Mouse (Mus musculus) cerebellum, adult 8-10 months (tissue): ENCODE measurements around the gene P2rx7.

ENCODE experiments used
- DNase-seq: peaks from one replicate; pipeline ENCODE4 v3.0.0; 2022

The P2rx7 gene

DNA sequence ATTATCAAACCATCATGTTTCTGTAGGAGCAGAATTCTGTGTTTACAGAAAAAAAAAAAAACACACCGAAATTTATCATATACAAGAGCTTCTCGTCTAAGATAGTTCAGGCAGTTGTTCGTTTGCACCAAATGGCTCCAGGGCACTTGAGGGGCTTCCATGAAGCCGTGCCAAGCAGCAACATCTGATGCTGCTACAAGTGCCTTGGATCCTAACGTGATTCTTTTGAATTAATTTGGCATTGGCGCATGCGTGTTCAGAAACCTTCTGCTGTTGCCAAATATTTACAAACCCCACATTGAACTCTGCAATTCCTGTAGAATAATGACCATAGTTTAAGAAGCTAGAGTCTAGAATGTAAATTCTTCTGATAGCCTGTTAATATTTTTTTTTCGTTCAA lies 51.8 kb downstream of the P2rx7 start:
- no peak for DNase-seq

GRCm38 (mm10) chr5:122698041-122698700 lies 54.5 kb downstream of the P2rx7 start:
- no peak for DNase-seq

DNA sequence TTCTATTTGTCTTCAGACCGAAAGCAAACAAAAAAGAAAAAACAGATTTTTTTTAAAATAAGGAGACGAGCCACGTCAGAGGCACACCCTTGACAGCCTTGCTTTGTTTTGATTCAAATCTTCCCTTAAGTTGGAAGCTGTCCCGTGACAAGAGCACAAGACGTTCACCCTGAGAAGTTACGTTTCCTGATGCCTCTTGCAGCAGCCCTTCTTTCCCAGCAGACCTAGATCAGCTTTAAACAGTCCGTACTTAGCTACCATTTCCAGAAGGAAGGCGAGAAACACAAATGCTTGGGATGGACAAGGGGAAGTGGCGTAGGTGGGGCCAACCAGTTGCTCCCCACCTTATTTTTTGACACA lies 55.0 kb downstream of the P2rx7 start:
- DNase-seq, result no peak

DNA sequence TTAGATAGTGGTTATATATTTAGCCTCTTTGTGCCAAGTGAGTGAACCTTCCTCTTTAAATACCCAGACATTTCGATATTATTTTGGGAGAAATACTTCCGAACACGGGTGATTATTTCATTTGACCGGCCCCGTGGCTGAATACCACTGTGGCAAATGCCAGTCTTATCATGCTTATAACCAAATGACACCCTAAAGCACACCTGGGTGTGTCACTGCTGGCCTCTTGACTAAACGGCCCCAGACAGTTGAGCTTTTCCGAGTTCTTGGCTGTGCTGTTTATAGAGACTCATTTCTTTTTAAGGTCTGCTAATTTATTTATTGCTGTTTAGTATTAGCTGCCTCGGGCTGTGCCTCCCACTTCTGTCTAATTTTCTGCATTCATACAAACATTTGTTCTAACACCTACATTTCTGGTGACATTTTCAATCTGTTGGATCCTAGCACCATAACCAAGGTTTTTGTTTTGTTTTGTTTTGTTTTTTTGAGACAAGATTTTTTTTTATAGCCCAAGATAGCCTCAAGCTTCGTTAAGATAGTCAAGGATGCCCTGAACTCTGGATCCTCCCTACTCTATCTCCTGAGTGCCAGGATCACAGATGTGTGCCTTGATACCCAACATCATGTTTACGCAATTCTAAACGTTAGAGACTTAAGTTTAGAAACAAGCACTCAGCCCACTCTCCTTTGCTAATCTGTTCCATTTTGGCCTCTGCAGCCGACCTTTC lies 56.6 kb downstream of the P2rx7 start:
- DNase-seq, result no peak

GRCm38 (mm10) chr5:122700837-122701212 lies 57.1 kb downstream of the P2rx7 start:
- DNase-seq, result no peak

GRCm38 (mm10) chr5:122702156-122702555 lies 58.4 kb downstream of the P2rx7 start:
- DNase-seq, result no peak

- DNase-seq, result no peak
These were observed 59.9 kb downstream of the P2rx7 start for GRCm38 (mm10) chr5:122703574-122703973.

DNA sequence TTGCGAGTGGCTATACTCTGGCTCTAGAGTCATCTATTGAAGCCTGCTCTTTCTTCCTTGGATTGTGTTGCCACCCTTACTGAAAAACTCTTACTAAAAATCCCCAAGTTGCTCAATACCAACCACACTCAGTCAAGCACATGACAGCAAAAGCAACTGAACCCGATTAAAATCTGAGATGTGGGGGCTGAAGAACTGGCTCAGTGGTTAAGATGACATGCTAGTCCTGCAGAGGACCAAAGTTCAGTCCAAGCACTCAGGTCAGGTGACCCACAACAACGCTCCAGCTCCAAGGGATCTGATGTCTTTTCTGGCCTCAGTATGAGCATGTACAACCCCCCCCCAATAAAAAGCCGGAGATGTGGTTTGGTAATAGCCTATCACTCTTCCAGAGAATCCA lies 60.9 kb downstream of the P2rx7 start:
- DNase-seq, result no peak

DNA sequence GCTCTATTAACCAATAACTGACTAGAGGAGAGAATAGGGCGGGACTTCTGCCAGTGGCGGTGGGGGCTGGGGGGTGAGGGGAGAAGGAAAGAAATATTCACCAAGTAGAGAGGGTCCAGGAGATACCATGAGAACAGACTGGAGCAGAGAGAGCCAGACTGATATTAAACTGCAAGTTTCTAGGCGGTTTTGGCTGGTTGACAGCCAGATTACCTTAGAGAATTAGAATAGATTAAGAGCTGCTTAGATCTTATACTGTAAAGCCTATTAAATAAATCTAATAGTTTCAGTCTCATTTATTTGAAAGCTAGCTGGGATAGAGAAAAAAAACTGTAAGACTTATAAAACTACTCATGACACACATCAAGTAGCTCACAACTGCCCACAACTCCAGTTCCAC lies 61.5 kb downstream of the P2rx7 start:
- DNase-seq, result no peak

DNA sequence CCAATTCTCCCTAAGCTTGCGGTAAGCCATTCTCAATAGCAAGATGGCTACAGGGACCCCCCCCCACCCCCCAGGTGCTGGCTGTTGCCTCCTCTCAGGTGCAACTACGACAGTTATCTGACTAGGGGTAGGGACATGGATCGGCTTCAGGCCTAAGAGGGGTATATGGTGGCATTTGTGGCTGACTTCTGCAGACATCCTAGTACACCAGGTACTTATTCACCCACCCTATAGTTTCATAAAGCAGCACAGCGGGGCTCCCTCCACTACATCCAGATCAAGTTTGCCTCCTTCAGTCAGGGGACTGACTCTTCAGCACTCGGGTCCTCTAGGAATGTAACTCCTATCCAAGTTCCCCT lies 63.2 kb downstream of the P2rx7 start:
- no peak for DNase-seq

DNA sequence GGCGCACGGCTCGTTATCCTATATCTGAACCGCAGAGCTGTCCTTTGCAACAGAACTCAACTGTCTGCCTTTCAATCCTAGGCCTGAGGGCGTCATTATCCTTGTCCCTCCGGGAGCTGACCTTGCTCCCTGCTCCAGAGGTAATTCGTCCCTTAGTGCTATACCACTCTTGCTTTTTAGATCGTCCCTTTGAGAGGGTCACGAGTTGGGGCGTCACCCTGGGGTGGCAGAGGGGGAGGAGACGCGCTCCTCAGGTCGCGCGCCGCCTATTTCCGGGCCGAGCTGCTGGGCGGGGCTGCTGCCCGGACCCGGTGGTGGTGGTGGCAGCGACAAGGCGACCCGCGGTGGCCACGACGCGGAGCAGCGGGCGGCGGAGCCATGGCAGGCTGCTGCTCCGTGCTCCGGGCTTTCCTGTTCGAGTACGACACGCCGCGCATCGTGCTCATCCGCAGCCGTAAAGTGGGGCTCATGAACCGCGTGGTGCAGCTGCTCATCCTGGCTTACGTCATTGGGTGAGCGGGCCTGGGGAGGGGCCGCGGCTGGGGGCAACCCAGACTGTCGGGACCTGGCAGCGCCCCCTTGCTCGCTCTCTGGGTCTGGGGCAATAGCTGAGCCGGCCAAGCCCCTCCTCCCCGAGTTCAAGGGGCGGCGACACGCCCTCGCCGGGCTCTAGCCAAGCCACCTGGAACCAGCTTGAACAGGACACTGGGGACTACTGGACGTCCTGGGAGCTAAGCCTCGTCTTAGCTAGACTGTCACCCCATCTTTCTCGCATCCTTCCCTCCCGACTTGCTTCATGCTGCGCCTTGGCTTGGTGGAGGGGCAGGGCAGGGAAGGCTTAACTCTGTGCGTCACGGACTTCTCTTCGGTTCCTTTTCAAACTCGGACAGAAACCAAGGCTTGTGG lies 63.8 kb downstream of the P2rx7 start, which contains the start of gene P2rx4:
P2rx4 (plus strand) TSS at position 269 of the 906 bp plus-strand sequence.
- DNase-seq, result peak; percentile 78

DNA sequence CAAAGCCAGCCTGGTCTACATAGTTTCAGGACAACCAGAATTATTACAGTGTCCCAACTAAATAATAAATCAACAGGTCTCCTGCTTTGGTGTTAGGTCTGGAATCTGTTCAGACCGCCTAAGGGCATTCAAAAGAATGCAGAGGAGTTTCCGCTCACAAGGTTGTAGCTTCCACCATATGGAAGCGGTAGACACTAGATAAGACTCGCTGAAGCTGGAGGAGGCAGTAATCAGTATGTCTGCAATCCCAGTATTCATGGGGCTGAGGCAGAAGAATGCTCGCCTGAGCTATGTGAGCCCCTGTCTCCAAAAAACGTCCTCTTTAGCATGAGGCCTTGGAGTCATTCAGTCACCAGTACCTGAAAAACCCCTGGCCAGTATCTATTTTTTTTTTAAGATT lies 65.1 kb downstream of the P2rx7 start:
- DNase-seq, result no peak

DNA sequence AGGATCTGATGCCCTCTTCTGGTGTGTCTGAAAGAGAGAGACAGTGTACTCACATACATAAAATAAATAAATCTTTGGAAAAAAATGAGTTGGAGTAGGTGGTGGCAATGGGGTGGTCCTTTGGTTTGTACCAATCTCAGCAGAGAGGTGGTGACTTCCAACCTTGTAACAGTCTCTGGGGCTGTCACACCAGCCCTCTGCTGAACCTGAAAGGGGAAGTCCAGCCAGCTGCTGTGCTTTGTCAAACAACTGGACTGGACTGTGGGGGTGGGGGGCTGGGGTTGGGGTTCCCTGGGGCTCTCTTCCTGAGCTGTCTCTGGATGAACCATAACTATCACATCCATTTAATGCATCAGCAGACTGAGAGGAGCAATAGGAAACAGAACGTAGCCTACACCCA lies 72.0 kb downstream of the P2rx7 start:
- DNase-seq, result no peak

GRCm38 (mm10) chr5:122716793-122717192 lies 73.1 kb downstream of the P2rx7 start:
- no peak for DNase-seq

GRCm38 (mm10) chr5:122718400-122718799 lies 74.7 kb downstream of the P2rx7 start:
- no peak for DNase-seq

- no peak for DNase-seq
These were observed 75.5 kb downstream of the P2rx7 start for GRCm38 (mm10) chr5:122719168-122719567.

- no peak for DNase-seq
These were observed 81.7 kb downstream of the P2rx7 start for GRCm38 (mm10) chr5:122725453-122725852.

DNA sequence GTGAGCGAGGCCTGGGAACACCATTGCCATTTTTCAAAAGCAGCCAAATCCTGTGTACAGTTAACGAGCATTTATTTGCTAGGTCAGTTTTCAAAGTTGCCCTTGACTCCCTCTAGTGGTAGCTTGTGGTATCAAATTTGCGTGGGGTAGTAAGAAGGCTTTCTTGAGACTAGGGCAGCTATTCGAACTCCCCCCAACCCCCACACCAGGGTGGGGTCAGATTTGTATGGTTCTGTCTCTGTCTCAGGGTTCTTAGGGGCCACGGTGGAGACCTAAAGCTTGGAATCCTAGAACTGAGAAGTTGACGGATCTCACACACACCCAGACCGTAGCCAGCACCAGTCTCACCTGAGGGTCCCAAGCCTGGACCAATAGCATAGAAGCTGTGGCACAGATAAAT lies 82.4 kb downstream of the P2rx7 start:
- DNase-seq, result peak; percentile 85

GRCm38 (mm10) chr5:122726595-122726994 lies 82.9 kb downstream of the P2rx7 start:
- no peak for DNase-seq

GRCm38 (mm10) chr5:122727096-122727495 lies 83.4 kb downstream of the P2rx7 start:
- no peak for DNase-seq

DNA sequence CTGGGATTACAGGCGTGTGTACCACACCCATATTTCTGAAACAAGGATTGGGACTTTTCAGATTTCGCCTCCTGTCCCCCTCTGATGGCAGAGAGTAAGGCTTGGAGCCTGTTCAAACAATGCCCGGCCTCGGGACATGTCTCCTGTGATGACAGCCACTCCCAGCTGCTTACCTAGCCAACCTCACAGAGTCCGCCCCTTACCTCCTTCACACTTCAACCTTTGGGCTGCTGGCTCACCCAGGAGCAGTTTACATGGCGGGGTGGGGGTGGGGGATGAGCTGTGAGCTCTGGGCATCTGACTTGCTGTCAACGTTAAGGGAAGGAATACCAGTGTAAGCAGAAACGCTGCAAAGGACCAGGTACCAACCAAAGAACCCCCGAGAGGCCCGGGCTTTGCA lies 87.1 kb downstream of the P2rx7 start:
- DNase-seq, result no peak

DNA sequence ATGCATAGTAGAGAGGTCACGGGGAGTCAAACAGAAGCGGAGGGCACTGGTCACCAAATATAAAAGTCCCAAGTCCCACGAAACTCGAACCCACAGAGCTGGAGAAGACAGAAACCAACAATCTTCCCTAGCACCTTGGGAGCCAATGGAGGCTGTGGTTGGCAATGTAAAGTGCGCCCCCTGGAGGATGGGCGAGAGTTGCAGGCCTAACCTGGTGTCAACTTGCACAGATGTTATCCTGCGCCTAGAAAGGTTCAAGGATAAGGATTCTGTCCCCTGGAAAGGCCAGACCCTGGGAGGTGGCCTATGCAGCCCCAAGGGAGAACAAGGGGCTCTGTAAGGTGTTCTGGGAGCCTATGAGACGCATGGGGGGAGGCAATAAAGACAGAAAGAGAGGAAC lies 87.6 kb downstream of the P2rx7 start:
- DNase-seq, result peak; percentile 55

- no peak for DNase-seq
These were observed 88.4 kb downstream of the P2rx7 start for GRCm38 (mm10) chr5:122731991-122732673.
